Mouse (Mus musculus): Measurements from ENCODE around the gene Nrxn1. TPM values are rescaled to one million over a fixed set of nuclear protein-coding genes. Genes with fewer than 3 reads are reported as not detected.
"Not testable (repeated sequence)": the region's sequence is repeated elsewhere in the genome, so short reads cannot be mapped to it uniquely, and the experiment has no call there.

Nrxn1 gene
- total RNA-seq, 2 experiments from 2014 or later, result 1.2 to 2.0 TPM

GRCm38 (mm10) chr17:90606718-90607426 is 486.0 kb downstream of the Nrxn1 start:
- intact Hi-C loops (cut with DNase I), result no loop called here
- DNase-seq (ENCODE audit: low spot score), result peak; percentile 34

- no peak for DNase-seq (ENCODE audit: low spot score)
- intact Hi-C loops (cut with DNase I), result no loop called here
Observed at GRCm38 (mm10) chr17:90599570-90600524, 493.0 kb downstream of the Nrxn1 start.

GRCm38 (mm10) chr17:90594798-90595533 is 497.9 kb downstream of the Nrxn1 start:
- intact Hi-C loops (cut with DNase I), result no loop called here
- DNase-seq (ENCODE audit: low spot score), result no peak

- no peak for DNase-seq (ENCODE audit: low spot score)
- intact Hi-C loops (cut with DNase I), result no loop called here
Observed at GRCm38 (mm10) chr17:90586891-90587290, 506.0 kb downstream of the Nrxn1 start.

- intact Hi-C loops (cut with DNase I), result no loop called here
- no peak for DNase-seq (ENCODE audit: low spot score)
Observed at GRCm38 (mm10) chr17:90584666-90585195, 508.1 kb downstream of the Nrxn1 start.

GRCm38 (mm10) chr17:90583826-90584534 is 508.9 kb downstream of the Nrxn1 start:
- intact Hi-C loops (cut with DNase I), result no loop called here
- no peak for DNase-seq (ENCODE audit: low spot score)

- intact Hi-C loops (cut with DNase I), result no loop called here
- no peak for DNase-seq (ENCODE audit: low spot score)
Observed at GRCm38 (mm10) chr17:90583196-90583595, 509.7 kb downstream of the Nrxn1 start.

- DNase-seq (ENCODE audit: low spot score), result no peak
- intact Hi-C loops (cut with DNase I), result no loop called here
Observed at GRCm38 (mm10) chr17:90569877-90570276, 523.0 kb downstream of the Nrxn1 start.

GRCm38 (mm10) chr17:90565186-90565585 is 527.7 kb downstream of the Nrxn1 start:
- intact Hi-C loops (cut with DNase I), result no loop called here
- no peak for DNase-seq (ENCODE audit: low spot score)

GRCm38 (mm10) chr17:90556376-90556775 is 536.5 kb downstream of the Nrxn1 start:
- intact Hi-C loops (cut with DNase I), result no loop called here
- DNase-seq (ENCODE audit: low spot score), result no peak

GRCm38 (mm10) chr17:90550415-90550814 is 542.5 kb downstream of the Nrxn1 start:
- DNase-seq (ENCODE audit: low spot score), result no peak
- intact Hi-C loops (cut with DNase I), result no loop called here

- intact Hi-C loops (cut with DNase I), result no loop called here
- DNase-seq (ENCODE audit: low spot score), result no peak
Observed at GRCm38 (mm10) chr17:90546806-90547205, 546.1 kb downstream of the Nrxn1 start.

- no peak for DNase-seq (ENCODE audit: low spot score)
- intact Hi-C loops (cut with DNase I), result no loop called here
Observed at GRCm38 (mm10) chr17:90544639-90545259, 548.1 kb downstream of the Nrxn1 start.

- intact Hi-C loops (cut with DNase I), result no loop called here
Observed at GRCm38 (mm10) chr17:90543986-90544638, 548.8 kb downstream of the Nrxn1 start.

GRCm38 (mm10) chr17:90531443-90531842 is 561.4 kb downstream of the Nrxn1 start:
- intact Hi-C loops (cut with DNase I), result no loop called here
- no peak for DNase-seq (ENCODE audit: low spot score)

More at GRCm38 (mm10) chr17:90543986-90544638, 548.8 kb downstream of the Nrxn1 start:
- no peak for DNase-seq (ENCODE audit: low spot score)

- intact Hi-C loops (cut with DNase I), result no loop called here
- no peak for DNase-seq (ENCODE audit: low spot score)
Observed at GRCm38 (mm10) chr17:90506026-90506425, 586.8 kb downstream of the Nrxn1 start.

- not testable (repeated sequence) for DNase-seq (ENCODE audit: low spot score)
- intact Hi-C loops (cut with DNase I), result loop anchor here (5.0 kb wide), 1 partner anchor 1852 kb away; no protein-coding TSS in a partner anchor
Observed at GRCm38 (mm10) chr17:90503999-90504398, 588.9 kb downstream of the Nrxn1 start.

GRCm38 (mm10) chr17:90501023-90501675 is 591.7 kb downstream of the Nrxn1 start:
- intact Hi-C loops (cut with DNase I), result loop anchor here (1.0 to 5.0 kb wide), 3 partner anchors 847 to 1849 kb away; no protein-coding TSS in a partner anchor
- DNase-seq (ENCODE audit: low spot score), result no peak

Measured in heart, postnatal 25 days (tissue).